Mouse (Mus musculus) forebrain, embryonic 14.5 days (tissue): Measurements from ENCODE around the gene Tnni3k. TPM values are rescaled to one million over a fixed set of nuclear protein-coding genes. Genes with fewer than 3 reads are reported as not detected.
A peak's percentile ranks its signal among the peaks of the same experiment; 100 is the strongest.

Experiments
- ATAC-seq: fragments of 200-750 bp; cut with Nextera tagmentation; 2 replicates; pipeline ENCODE4 v1.8.0; 2017; ENCODE audit warnings: mild to moderate bottlenecking, moderate library complexity
- DNase-seq: peaks from one replicate; pipeline ENCODE4 v3.0.0-alpha.2; 2015; ENCODE audit warnings: low spot score
- H3K27ac ChIP-seq: fragments of 300-500 bp; sonication (generic); 2 replicates; pipeline ENCODE4 v1.5.1; 2014; ENCODE audit warnings: low read depth, mild to moderate bottlenecking, control low read depth, low read length, moderate library complexity
- H3K27me3 ChIP-seq: fragments of 300-500 bp; sonication (generic); replicated peaks from 2 replicates; pipeline ENCODE4 v1.6.1; 2014; ENCODE audit warnings: low read length, control low read depth, mixed read lengths; ENCODE audit not compliant: control insufficient read depth, insufficient read depth
- H3K36me3 ChIP-seq: fragments of 300-500 bp; sonication (generic); 2 replicates; pipeline ENCODE4 v1.6.1; 2014; ENCODE audit warnings: low read length, control low read depth; ENCODE audit not compliant: control insufficient read depth, insufficient read depth
- H3K4me1 ChIP-seq: fragments of 300-500 bp; sonication (generic); 2 replicates; pipeline ENCODE4 v1.6.1; 2014; ENCODE audit warnings: antibody characterized with exemption, low read length, control low read depth; ENCODE audit not compliant: control insufficient read depth, insufficient read depth
- H3K4me2 ChIP-seq: fragments of 300-500 bp; sonication (generic); 2 replicates; pipeline ENCODE4 v1.6.1; 2014; ENCODE audit warnings: mild to moderate bottlenecking, control low read depth, low read length
- H3K4me3 ChIP-seq: fragments of 300-500 bp; sonication (generic); 2 replicates; pipeline ENCODE4 v1.5.1; 2014; ENCODE audit warnings: low read depth, low read length, control low read depth
- H3K9ac ChIP-seq: fragments of 300-500 bp; sonication (generic); 2 replicates; pipeline ENCODE4 v1.6.1; 2014; ENCODE audit warnings: mild to moderate bottlenecking, low read length, control low read depth, moderate library complexity
- H3K9me3 ChIP-seq: fragments of 300-500 bp; sonication (generic); replicated peaks from 2 replicates; pipeline ENCODE4 v1.6.1; 2016; ENCODE audit warnings: low read length, control low read depth, mixed read lengths; ENCODE audit not compliant: control insufficient read depth
- WGBS: fragments of 180-500 bp; shearing (Covaris S2); extraction: QIAGEN DNeasy Blood & Tissue Kit; methylation state at CpG from one replicate; pipeline ENCODE4 v1.1.7; 2014; 5-methylcytosine and 5-hydroxymethylcytosine counted together
- polyA plus RNA-seq: library from polyadenylated mRNA; unstranded; fragments of >200 nt; fragmentation: Nextera tagmentation; extraction: Ambion mirVana; gene quantifications from 2 replicates; pipeline ENCODE4 v1.2.1, GENCODE M21; 2014

Gene Tnni3k
- polyA plus RNA-seq, 1 experiment from 2014 or later, result 0.10 TPM

DNA sequence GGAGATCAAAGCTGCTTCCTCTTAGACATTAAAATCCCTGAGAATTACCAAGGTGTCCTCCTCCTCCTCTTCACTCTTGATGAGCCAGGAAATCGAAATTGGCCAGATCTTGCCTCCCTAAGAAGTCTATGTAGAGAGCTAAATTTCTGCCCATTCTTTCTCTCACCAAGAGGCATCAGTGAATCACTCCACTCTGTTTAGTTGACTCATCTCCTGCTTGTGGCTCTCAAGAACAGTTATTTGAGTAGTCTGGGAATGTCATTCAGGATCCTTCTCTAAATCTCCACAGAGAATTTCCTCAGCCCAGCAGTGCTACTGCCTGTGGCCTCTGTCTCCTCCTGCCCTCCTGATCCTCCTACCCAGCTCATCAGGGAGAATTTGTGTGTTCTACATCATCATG, 139.6 kb downstream of the Tnni3k start:
- H3K27me3 ChIP-seq, result no peaks in the 10 kb centered on the region
- H3K27ac ChIP-seq, result no peak overlapping the region
- no peak overlapping the region for H3K9ac ChIP-seq
- H3K36me3 ChIP-seq, result no peaks in the 10 kb centered on the region
- no peaks in the 10 kb centered on the region for H3K9me3 ChIP-seq
- ATAC-seq (no peak), DNase-seq (no peak)
- WGBS, result 75% methylated on average over 1 of the region's 1 CpGs
- H3K4me3 ChIP-seq, result no peak overlapping the region
- H3K4me1 ChIP-seq, result no peaks in the 10 kb centered on the region
- H3K4me2 ChIP-seq, result no peak overlapping the region

GRCm38 (mm10) chr3:154913641-154914040, 141.6 kb downstream of the Tnni3k start:
- Histone ChIP-seq H3K4me1 (no peaks in the 10 kb centered on the region), H3K4me3 (no peak overlapping the region), H3K27ac (no peak overlapping the region), H3K9me3 (no peaks in the 10 kb centered on the region), H3K4me2 (no peak overlapping the region), H3K27me3 (no peaks in the 10 kb centered on the region), H3K36me3 (no peaks in the 10 kb centered on the region), H3K9ac (no peak overlapping the region)
- no peak for ATAC-seq
- 55% methylated on average over 6 of the region's 6 CpGs for WGBS
- peak; percentile 48 for DNase-seq

DNA sequence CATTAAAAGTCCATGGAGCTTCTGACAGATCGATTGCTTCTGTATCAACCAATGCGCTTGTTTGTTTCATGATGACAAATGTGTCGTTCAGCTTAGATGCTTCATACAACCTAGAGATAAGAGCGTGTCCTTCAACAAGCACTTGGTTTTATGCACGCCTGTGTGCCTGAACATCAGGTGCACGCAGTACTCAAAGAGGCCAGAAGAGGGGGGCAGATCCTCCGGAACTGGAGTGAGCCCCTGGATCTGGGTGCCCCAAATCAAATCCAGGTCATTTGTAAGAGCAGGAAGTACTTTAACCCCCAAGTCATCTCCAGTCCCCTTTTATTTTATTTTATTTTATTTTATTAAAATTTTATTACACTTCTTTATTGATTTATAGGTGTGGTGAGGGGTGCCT, 158.5 kb downstream of the Tnni3k start:
- 71% methylated on average over 7 of the region's 7 CpGs for WGBS
- DNase-seq, result no peak
- no peak for ATAC-seq

GRCm38 (mm10) chr3:154893225-154893624, 162.0 kb downstream of the Tnni3k start:
- Histone ChIP-seq H3K27me3 (no peaks in the 10 kb centered on the region), H3K4me2 (no peak overlapping the region), H3K27ac (no peak overlapping the region), H3K4me3 (no peak overlapping the region), H3K9me3 (no peaks in the 10 kb centered on the region), H3K9ac (no peak overlapping the region), H3K4me1 (no peaks in the 10 kb centered on the region), H3K36me3 (no peaks in the 10 kb centered on the region)
- WGBS, result 95% methylated on average over 3 of the region's 3 CpGs
- no peak for DNase-seq
- no peak for ATAC-seq

More for the DNA sequence above, 158.5 kb downstream of the Tnni3k start:
- Histone ChIP-seq H3K27ac (no peak overlapping the region), H3K9me3 (no peaks in the 10 kb centered on the region), H3K36me3 (no peaks in the 10 kb centered on the region), H3K4me1 (no peaks in the 10 kb centered on the region), H3K9ac (no peak overlapping the region), H3K27me3 (no peaks in the 10 kb centered on the region), H3K4me2 (no peak overlapping the region), H3K4me3 (no peak overlapping the region)

DNA sequence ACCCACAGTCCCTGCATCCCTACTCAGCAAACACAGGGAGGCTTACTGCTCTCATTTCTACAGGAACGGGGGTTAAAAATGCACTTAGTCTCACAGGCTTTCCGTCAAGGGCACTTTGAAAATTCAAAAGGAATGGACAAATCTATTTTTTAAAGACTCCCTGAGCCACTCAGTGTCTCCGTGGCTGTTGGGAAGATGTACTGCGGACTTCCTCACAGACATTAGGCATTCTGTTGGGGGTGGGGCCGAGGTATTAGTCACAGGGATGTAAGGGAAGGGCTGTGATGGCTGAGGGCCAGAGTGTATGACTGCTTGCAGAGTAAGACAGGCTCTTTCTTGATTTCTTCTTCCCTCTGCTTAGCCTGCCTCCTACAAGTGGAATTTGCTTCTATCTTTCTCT, 169.8 kb downstream of the Tnni3k start:
- Histone ChIP-seq H3K27ac (no peak overlapping the region), H3K9ac (no peak overlapping the region), H3K4me3 (no peak overlapping the region), H3K9me3 (no peaks in the 10 kb centered on the region), H3K27me3 (no peaks in the 10 kb centered on the region), H3K4me1 (0 out of 2 replicates have a peak, but pooled peaks cover 3% of the 10 kb centered on the region), H3K36me3 (no peaks in the 10 kb centered on the region), H3K4me2 (no peak overlapping the region)
- peak; percentile 33 for DNase-seq
- WGBS, result 34% methylated on average over 5 of the region's 5 CpGs
- no peak for ATAC-seq

- WGBS, result 65% methylated on average over 5 of the region's 5 CpGs
- DNase-seq, result no peak
- Histone ChIP-seq H3K9ac (no peak overlapping the region), H3K36me3 (no peaks in the 10 kb centered on the region), H3K27me3 (no peaks in the 10 kb centered on the region), H3K27ac (no peak overlapping the region), H3K4me3 (no peak overlapping the region), H3K9me3 (no peaks in the 10 kb centered on the region), H3K4me1 (0 out of 2 replicates have a peak, but pooled peaks cover 3% of the 10 kb centered on the region), H3K4me2 (no peak overlapping the region)
- ATAC-seq, result no peak
Observed at GRCm38 (mm10) chr3:154885048-154885447, 170.2 kb downstream of the Tnni3k start.

DNA sequence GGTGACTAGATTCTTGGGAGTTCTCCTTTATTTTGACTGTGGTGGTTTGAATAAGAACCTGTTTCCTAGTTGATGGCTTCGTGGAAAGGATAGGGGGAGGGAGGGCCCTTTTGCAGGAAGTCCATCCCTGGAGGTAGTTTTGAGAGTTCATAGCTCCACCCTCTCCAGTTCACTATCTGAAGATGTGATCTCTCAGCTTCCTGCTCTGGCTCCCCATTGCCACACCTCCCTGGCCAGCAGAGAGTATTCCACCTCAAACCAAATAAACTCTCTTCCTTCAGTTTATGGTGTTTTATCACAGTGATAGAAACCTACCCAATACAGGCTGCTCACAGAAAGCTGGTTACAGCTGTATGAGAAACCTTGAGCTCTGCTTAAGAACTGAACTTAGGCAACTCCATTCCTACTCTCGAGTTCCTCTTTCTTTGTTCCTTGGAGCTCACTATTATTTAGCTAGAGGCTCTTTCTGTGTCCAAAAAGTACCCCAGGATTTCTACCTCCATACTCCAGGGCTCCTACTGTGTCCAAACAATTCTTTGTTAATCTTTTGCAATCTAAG, 173.7 kb downstream of the Tnni3k start:
- Histone ChIP-seq H3K4me3 (no peak overlapping the region), H3K4me2 (no peak overlapping the region), H3K9me3 (no peaks in the 10 kb centered on the region), H3K9ac (no peak overlapping the region), H3K27ac (no peak overlapping the region), H3K27me3 (no peaks in the 10 kb centered on the region), H3K4me1 (0 out of 2 replicates have a peak, but pooled peaks cover 3% of the 10 kb centered on the region), H3K36me3 (no peaks in the 10 kb centered on the region)
- ATAC-seq, result no peak
- WGBS, result 63% methylated on average over 2 of the region's 2 CpGs
- DNase-seq, result no peak

GRCm38 (mm10) chr3:154880536-154880939, 174.7 kb downstream of the Tnni3k start:
- ATAC-seq (peak; percentile 49; the same call in 1 of the 2 replicates), DNase-seq (peak; percentile 44)
- Histone ChIP-seq H3K36me3 (no peaks in the 10 kb centered on the region), H3K4me1 (0 out of 2 replicates have a peak, but pooled peaks cover 3% of the 10 kb centered on the region), H3K4me3 (no peak overlapping the region), H3K9ac (no peak overlapping the region), H3K27me3 (no peaks in the 10 kb centered on the region), H3K4me2 (no peak overlapping the region), H3K9me3 (no peaks in the 10 kb centered on the region), H3K27ac (no peak overlapping the region)
- 24% methylated on average over 4 of the region's 4 CpGs for WGBS

DNA sequence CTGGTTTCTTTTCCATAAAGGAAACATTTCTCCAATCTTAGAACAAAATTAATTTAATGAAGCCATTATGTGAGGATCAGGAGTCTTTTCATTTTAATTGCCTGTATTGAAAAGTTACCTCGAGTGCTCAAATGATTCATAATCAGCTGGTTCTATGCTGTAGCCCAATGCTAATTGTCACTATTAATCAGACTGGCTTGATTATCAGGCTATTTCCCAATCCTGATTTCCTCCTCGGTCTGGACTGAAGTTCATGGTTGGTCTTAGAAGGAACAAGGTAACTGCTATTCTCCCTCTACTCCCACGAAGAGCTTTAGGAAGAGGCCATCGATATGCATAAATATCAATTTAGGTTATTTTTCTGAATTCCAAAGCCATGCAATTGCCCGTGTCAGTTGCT, 175.1 kb downstream of the Tnni3k start:
- Histone ChIP-seq H3K36me3 (no peaks in the 10 kb centered on the region), H3K9ac (no peak overlapping the region), H3K4me1 (0 out of 2 replicates have a peak, but pooled peaks cover 3% of the 10 kb centered on the region), H3K27ac (no peak overlapping the region), H3K4me3 (no peak overlapping the region), H3K27me3 (no peaks in the 10 kb centered on the region), H3K9me3 (no peaks in the 10 kb centered on the region), H3K4me2 (no peak overlapping the region)
- ATAC-seq, result peak; percentile 40
- WGBS, result 46% methylated on average over 5 of the region's 5 CpGs
- DNase-seq, result peak; percentile 29
